Mouse (Mus musculus): ENCODE results near the gene Mastl. TPM values are rescaled to one million over a fixed set of nuclear protein-coding genes. Genes with fewer than 3 reads are reported as not detected.

The Mastl gene
- total RNA-seq, 4 experiments from 2014 or later = 0.93 to 1.4 (median 1.00) TPM

Other genes starting within 250 kb of the Mastl start
- gene Abi1, start 115.8 kb downstream of the Mastl start, total RNA-seq (2022) = 10 to 100 TPM; 59.0 to 81.6 (median 75.0) TPM
- gene Acbd5, start 87.9 kb downstream of the Mastl start, total RNA-seq (2022) = 100 to 1,000 TPM in 2 of 4 experiments, 10 to 100 TPM in 2; 75.9 to 121 (median 96.1) TPM
- gene Yme1l1, start 345 bp upstream of the Mastl start, total RNA-seq (2022) = 100 to 1,000 TPM; 121 to 125 (median 122) TPM
- under 1 TPM in 2 of 4 experiments, not detected in 2; 0.35 to 0.68 TPM for gene 4931423N10Rik, start 51.5 kb upstream of the Mastl start, total RNA-seq (2022)
- not detected for gene Nxph2, start 165.2 kb upstream of the Mastl start, total RNA-seq (2022)